Mouse (Mus musculus): ENCODE results near the gene Sh3rf3. TPM values are rescaled to one million over a fixed set of nuclear protein-coding genes. Genes with fewer than 3 reads are reported as not detected.

Sh3rf3 gene
- polyA plus RNA-seq, 1 experiment = 6.0 TPM

DNA sequence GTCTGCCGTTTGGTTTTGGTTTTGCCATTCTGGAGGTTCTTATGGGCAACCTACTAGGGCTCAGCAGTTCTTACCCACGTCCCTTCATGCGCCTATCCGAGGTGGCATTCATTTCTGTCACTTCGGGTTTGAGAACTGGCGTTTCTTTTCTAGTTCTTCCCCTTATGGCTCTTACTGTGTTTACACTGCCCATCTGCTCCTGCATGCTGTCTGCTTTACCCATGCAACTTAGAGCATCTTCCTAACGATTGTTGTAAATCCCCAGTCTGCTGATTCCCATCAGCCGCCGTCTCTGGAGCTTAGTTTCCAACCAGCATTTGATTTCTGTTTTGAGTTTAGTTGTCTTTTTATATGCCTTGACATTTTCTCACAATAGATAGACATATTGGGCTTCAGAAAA is 189.2 kb downstream of the Sh3rf3 start:
- Histone ChIP-seq H3K36me3 (ENCODE audit: control insufficient read depth, insufficient read depth, low read length) (no peaks in the 10 kb centered on the region), H3K4me1 (replicated peaks; ENCODE audit: control insufficient read depth, insufficient read depth, low read length) (no peaks in the 10 kb centered on the region)
- WGBS = 89% methylated on average over 9 of the region's 9 CpGs

DNA sequence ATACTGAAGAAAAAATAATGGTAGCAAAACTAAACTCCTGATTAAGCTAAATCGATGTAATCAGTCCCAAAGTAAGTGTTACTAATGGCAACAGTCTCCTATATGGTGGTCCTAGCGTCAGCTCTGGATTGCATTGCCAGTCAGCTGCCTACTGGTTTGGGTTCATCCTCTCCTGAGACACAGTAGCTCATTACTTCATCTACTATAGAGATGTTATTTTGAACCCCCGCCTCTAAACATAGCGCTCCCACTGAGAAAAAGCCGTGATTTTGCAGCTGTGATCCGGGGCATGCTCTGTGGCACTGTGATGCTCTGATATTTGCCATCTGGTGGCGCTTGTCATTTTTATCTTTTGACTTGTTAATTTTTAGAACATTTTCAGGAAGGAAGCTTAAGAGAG is 198.3 kb downstream of the Sh3rf3 start:
- H3K27me3 ChIP-seq (ENCODE audit: control insufficient read depth, insufficient read depth, low read length) = no peaks in the 10 kb centered on the region
- 92% methylated on average over 7 of the region's 7 CpGs for WGBS
- H3K4me1 ChIP-seq (replicated peaks; ENCODE audit: control insufficient read depth, insufficient read depth, low read length) = no peaks in the 10 kb centered on the region
- H3K36me3 ChIP-seq (ENCODE audit: control insufficient read depth, insufficient read depth, low read length) = no peaks in the 10 kb centered on the region
- no peak for TF ChIP-seq POLR2A (IDR thresholded peaks at IDR 0.05; ENCODE audit: control insufficient read depth, extremely low read depth, insufficient read depth, low read length, poor library complexity)
- no peak for TF ChIP-seq CTCF (IDR thresholded peaks at IDR 0.05; ENCODE audit: borderline replicate concordance, control insufficient read depth, extremely low read depth, insufficient read depth, low read length, poor library complexity)
- no peak for DNase-seq
- H3K27ac ChIP-seq (ENCODE audit: control insufficient read depth, insufficient read depth, low read length) = no peak overlapping the region
- no peak overlapping the region for H3K4me3 ChIP-seq (ENCODE audit: control insufficient read depth, insufficient read depth, low read length)

More for the DNA sequence above, 189.2 kb downstream of the Sh3rf3 start:
- H3K27me3 ChIP-seq (ENCODE audit: control insufficient read depth, insufficient read depth, low read length) = no peaks in the 10 kb centered on the region
- H3K27ac ChIP-seq (ENCODE audit: control insufficient read depth, insufficient read depth, low read length) = no peak overlapping the region
- no peak for DNase-seq
- TF ChIP-seq POLR2A (IDR thresholded peaks at IDR 0.05; ENCODE audit: control insufficient read depth, extremely low read depth, insufficient read depth, low read length, poor library complexity) = no peak
- no peak for TF ChIP-seq CTCF (IDR thresholded peaks at IDR 0.05; ENCODE audit: borderline replicate concordance, control insufficient read depth, extremely low read depth, insufficient read depth, low read length, poor library complexity)
- no peak overlapping the region for H3K4me3 ChIP-seq (ENCODE audit: control insufficient read depth, insufficient read depth, low read length)

DNA sequence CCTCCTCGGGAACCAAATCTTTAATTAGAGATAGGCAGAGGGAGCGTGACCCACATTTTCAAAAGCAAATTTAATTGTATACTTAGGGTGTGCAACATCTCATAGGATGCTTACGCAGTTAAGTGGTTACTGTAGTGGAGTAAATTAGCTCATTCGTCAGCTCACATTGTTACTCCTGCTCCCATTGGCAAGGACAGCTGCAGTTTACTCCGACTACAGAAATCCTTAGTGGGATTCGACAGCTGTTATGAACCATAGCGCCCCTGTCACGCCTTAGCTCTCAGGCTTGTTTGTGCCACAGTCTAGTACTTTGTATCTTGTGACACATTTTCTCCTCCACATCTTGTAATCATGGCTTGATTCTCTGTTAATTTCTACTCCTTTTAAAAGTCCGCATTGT is 200.5 kb downstream of the Sh3rf3 start:
- no peak for DNase-seq
- 95% methylated on average over 9 of the region's 9 CpGs for WGBS
- Histone ChIP-seq H3K4me3 (ENCODE audit: control insufficient read depth, insufficient read depth, low read length) (no peak overlapping the region), H3K4me1 (replicated peaks; ENCODE audit: control insufficient read depth, insufficient read depth, low read length) (no peaks in the 10 kb centered on the region), H3K36me3 (ENCODE audit: control insufficient read depth, insufficient read depth, low read length) (no peaks in the 10 kb centered on the region), H3K27me3 (ENCODE audit: control insufficient read depth, insufficient read depth, low read length) (no peaks in the 10 kb centered on the region), H3K27ac (ENCODE audit: control insufficient read depth, insufficient read depth, low read length) (no peak overlapping the region)
- TF ChIP-seq POLR2A (IDR thresholded peaks at IDR 0.05; ENCODE audit: control insufficient read depth, extremely low read depth, insufficient read depth, low read length, poor library complexity) (no peak), CTCF (IDR thresholded peaks at IDR 0.05; ENCODE audit: borderline replicate concordance, control insufficient read depth, extremely low read depth, insufficient read depth, low read length, poor library complexity) (no peak)

GRCm38 (mm10) chr10:59019302-59019973 is 206.3 kb downstream of the Sh3rf3 start:
- Histone ChIP-seq H3K4me3 (ENCODE audit: control insufficient read depth, insufficient read depth, low read length) (no peak overlapping the region), H3K36me3 (ENCODE audit: control insufficient read depth, insufficient read depth, low read length) (no peaks in the 10 kb centered on the region), H3K27ac (ENCODE audit: control insufficient read depth, insufficient read depth, low read length) (no peak overlapping the region), H3K27me3 (ENCODE audit: control insufficient read depth, insufficient read depth, low read length) (no peaks in the 10 kb centered on the region), H3K4me1 (replicated peaks; ENCODE audit: control insufficient read depth, insufficient read depth, low read length) (no peaks in the 10 kb centered on the region)
- WGBS = 72% methylated on average over 3 of the region's 3 CpGs
- TF ChIP-seq POLR2A (IDR thresholded peaks at IDR 0.05; ENCODE audit: control insufficient read depth, extremely low read depth, insufficient read depth, low read length, poor library complexity) = no peak
- TF ChIP-seq CTCF (IDR thresholded peaks at IDR 0.05; ENCODE audit: borderline replicate concordance, control insufficient read depth, extremely low read depth, insufficient read depth, low read length, poor library complexity) = no peak
- no peak for DNase-seq

GRCm38 (mm10) chr10:59050434-59050833 is 237.3 kb downstream of the Sh3rf3 start:
- 85% methylated on average over 4 of the region's 4 CpGs for WGBS
- no peak for TF ChIP-seq POLR2A (IDR thresholded peaks at IDR 0.05; ENCODE audit: control insufficient read depth, extremely low read depth, insufficient read depth, low read length, poor library complexity)
- TF ChIP-seq CTCF (IDR thresholded peaks at IDR 0.05; ENCODE audit: borderline replicate concordance, control insufficient read depth, extremely low read depth, insufficient read depth, low read length, poor library complexity) = no peak

DNA sequence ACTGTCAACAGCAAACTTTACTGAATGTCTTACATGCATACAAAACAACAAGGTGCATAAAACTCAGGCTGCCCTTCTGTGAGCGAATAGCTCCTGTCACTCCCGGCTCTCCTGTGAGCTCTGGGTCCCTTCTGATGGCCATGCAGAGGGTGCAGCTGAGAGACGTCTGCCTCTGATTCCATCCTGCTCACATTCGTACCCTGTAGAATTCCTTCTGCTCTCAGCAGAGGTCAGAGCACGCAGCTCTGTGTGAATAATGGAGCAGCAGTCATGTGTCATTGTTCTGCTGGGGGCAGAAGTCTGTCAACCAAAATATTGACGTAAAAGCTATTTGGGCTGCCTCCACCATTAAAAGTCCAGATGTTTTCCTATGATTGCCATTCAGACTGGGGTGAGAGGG is 243.1 kb downstream of the Sh3rf3 start:
- no peaks in the 10 kb centered on the region for H3K27me3 ChIP-seq (ENCODE audit: control insufficient read depth, insufficient read depth, low read length)
- no peaks in the 10 kb centered on the region for H3K36me3 ChIP-seq (ENCODE audit: control insufficient read depth, insufficient read depth, low read length)
- H3K4me3 ChIP-seq (ENCODE audit: control insufficient read depth, insufficient read depth, low read length) = no peak overlapping the region
- 86% methylated on average over 6 of the region's 6 CpGs for WGBS
- no peaks in the 10 kb centered on the region for H3K4me1 ChIP-seq (replicated peaks; ENCODE audit: control insufficient read depth, insufficient read depth, low read length)
- no peak overlapping the region for H3K27ac ChIP-seq (ENCODE audit: control insufficient read depth, insufficient read depth, low read length)
- TF ChIP-seq POLR2A (IDR thresholded peaks at IDR 0.05; ENCODE audit: control insufficient read depth, extremely low read depth, insufficient read depth, low read length, poor library complexity) = no peak
- no peak for TF ChIP-seq CTCF (IDR thresholded peaks at IDR 0.05; ENCODE audit: borderline replicate concordance, control insufficient read depth, extremely low read depth, insufficient read depth, low read length, poor library complexity)
- no peak for DNase-seq

More at GRCm38 (mm10) chr10:59050434-59050833, 237.3 kb downstream of the Sh3rf3 start:
- no peaks in the 10 kb centered on the region for H3K36me3 ChIP-seq (ENCODE audit: control insufficient read depth, insufficient read depth, low read length)
- no peaks in the 10 kb centered on the region for H3K27me3 ChIP-seq (ENCODE audit: control insufficient read depth, insufficient read depth, low read length)
- H3K4me3 ChIP-seq (ENCODE audit: control insufficient read depth, insufficient read depth, low read length) = no peak overlapping the region
- no peaks in the 10 kb centered on the region for H3K4me1 ChIP-seq (replicated peaks; ENCODE audit: control insufficient read depth, insufficient read depth, low read length)
- no peak overlapping the region for H3K27ac ChIP-seq (ENCODE audit: control insufficient read depth, insufficient read depth, low read length)
- no peak for DNase-seq
